Mouse (Mus musculus) myocyte (in vitro differentiated cells): ENCODE results near the gene Tbc1d14. TPM values are rescaled to one million over a fixed set of nuclear protein-coding genes. Genes with fewer than 3 reads are reported as not detected.

ENCODE experiments used
- H3K27me3 ChIP-seq: one replicate; pipeline ENCODE4 v1.6.1; 2011; ENCODE audit not compliant: control insufficient read depth, insufficient read depth, insufficient read length
- H3K36me3 ChIP-seq: one replicate; pipeline ENCODE4 v1.6.1; 2011; ENCODE audit not compliant: control insufficient read depth, insufficient read depth
- H3K4me2 ChIP-seq: one replicate; pipeline ENCODE4 v1.6.1; 2011; ENCODE audit warnings: low read depth, control low read depth
- H3K4me3 ChIP-seq: one replicate; pipeline ENCODE4 v1.5.1; 2011; ENCODE audit warnings: mild to moderate bottlenecking, control low read depth, moderate library complexity
- H3K79me2 ChIP-seq: one replicate; pipeline ENCODE4 v1.6.1; 2011; ENCODE audit not compliant: control insufficient read depth, insufficient read depth
- H3ac ChIP-seq: one replicate; pipeline ENCODE4 v1.6.1; 2011; ENCODE audit not compliant: control insufficient read depth, insufficient read length
- CEBPB ChIP-seq: IDR thresholded peaks from 2 replicates; pipeline ENCODE4 v1.6.1; 2011; ENCODE audit warnings: mild to moderate bottlenecking, moderate library complexity; ENCODE audit not compliant: poor library complexity, insufficient read depth, severe bottlenecking
- E2F4 ChIP-seq: IDR thresholded peaks from one replicate; pipeline ENCODE4 v1.6.1; 2011; ENCODE audit warnings: mild to moderate bottlenecking, control low read depth, moderate library complexity; ENCODE audit not compliant: insufficient read depth
- MAX ChIP-seq: IDR thresholded peaks from one replicate; pipeline ENCODE4 v1.6.1; 2011; ENCODE audit warnings: low read depth, mild to moderate bottlenecking, control low read depth
- MYOD1 ChIP-seq, 3 experiments: IDR thresholded peaks; one replicate each; pipeline ENCODE4 v1.6.1; 2011; ENCODE audit warnings: control low read depth in 2 of 3, low read depth in 2 of 3, mild to moderate bottlenecking in 2 of 3, moderate library complexity in 1 of 3; ENCODE audit not compliant: insufficient read length in 2 of 3, control insufficient read depth in 1 of 3
- MYOG ChIP-seq, 3 experiments: IDR thresholded peaks; one replicate each; pipeline ENCODE4 v1.6.1; 2011; ENCODE audit warnings: control low read depth in 2 of 3, low read depth in 2 of 3, mild to moderate bottlenecking in 2 of 3; ENCODE audit not compliant: insufficient read length in 2 of 3, control insufficient read depth in 1 of 3, insufficient read depth in 1 of 3
- POLR2A ChIP-seq: IDR thresholded peaks from one replicate; pipeline ENCODE4 v1.6.1; 2011; ENCODE audit warnings: low read depth, mild to moderate bottlenecking, control low read depth, moderate library complexity; ENCODE audit not compliant: insufficient read length
- POLR2AphosphoS2 ChIP-seq: IDR thresholded peaks from one replicate; pipeline ENCODE4 v1.6.1; 2011; ENCODE audit warnings: low read depth, control low read depth; ENCODE audit not compliant: insufficient read length
- REST ChIP-seq: IDR thresholded peaks from one replicate; pipeline ENCODE4 v1.6.1; 2011; ENCODE audit warnings: mild to moderate bottlenecking, control low read depth, moderate library complexity; ENCODE audit not compliant: insufficient read depth, insufficient read length
- SRF ChIP-seq: IDR thresholded peaks from one replicate; pipeline ENCODE4 v1.6.1; 2011; ENCODE audit warnings: low read depth; ENCODE audit not compliant: control insufficient read depth, insufficient read length
- TCF12 ChIP-seq: IDR thresholded peaks from one replicate; pipeline ENCODE4 v1.6.1; 2011; ENCODE audit warnings: mild to moderate bottlenecking, control low read depth; ENCODE audit not compliant: poor library complexity, insufficient read depth, severe bottlenecking
- TCF3 ChIP-seq: IDR thresholded peaks from one replicate; pipeline ENCODE4 v1.6.1; 2011; ENCODE audit warnings: low read depth, control low read depth; ENCODE audit not compliant: insufficient read length
- USF1 ChIP-seq: IDR thresholded peaks from one replicate; pipeline ENCODE4 v1.6.1; 2011; ENCODE audit warnings: low read depth, mild to moderate bottlenecking, control low read depth, moderate library complexity
- polyA plus RNA-seq: library from polyadenylated mRNA; unstranded; fragments of >200 nt; fragmentation: generic; extraction: Trizol; gene quantifications from one replicate; pipeline ENCODE4 v1.2.1, GENCODE M21; 2012; ENCODE audit warnings: missing spikeins

Tbc1d14 gene
- polyA plus RNA-seq, 1 experiment: 7.8 TPM

DNA sequence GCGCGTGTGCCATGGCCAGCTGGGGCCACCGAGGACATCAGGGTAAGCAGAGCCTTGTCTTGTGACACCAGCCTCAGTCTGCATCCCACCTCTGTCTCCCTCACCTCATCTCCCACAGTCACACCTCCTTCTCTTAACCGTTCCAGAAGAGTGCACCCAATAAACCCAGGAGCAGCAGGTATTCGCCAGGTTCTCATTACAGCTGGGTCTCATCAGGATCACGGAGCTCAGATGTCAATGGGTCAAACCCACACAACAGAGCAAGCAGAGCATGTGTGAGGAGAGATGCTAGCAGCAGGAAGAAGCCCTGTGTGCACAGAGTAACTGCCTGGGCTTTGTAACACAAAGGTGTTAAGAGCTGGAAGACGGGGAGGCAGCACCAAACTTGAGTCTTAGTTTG lies 13.1 kb downstream of the Tbc1d14 start:
- no peak overlapping the region for H3ac ChIP-seq
- no peaks in the 10 kb centered on the region for H3K27me3 ChIP-seq
- H3K4me3 ChIP-seq: no peak overlapping the region

GRCm38 (mm10) chr5:36578982-36579381 lies 14.1 kb downstream of the Tbc1d14 start:
- TF ChIP-seq MAX (no peak), POLR2AphosphoS2 (no peak), USF1 (no peak), CEBPB (no peak), E2F4 (no peak)
- Histone ChIP-seq H3K27me3 (no peaks in the 10 kb centered on the region), H3ac (no peak overlapping the region), H3K79me2 (peaks cover 5% of the 10 kb centered on the region), H3K4me2 (no peak overlapping the region), H3K4me3 (no peak overlapping the region), H3K36me3 (no peaks in the 10 kb centered on the region)

More for the DNA sequence above, 13.1 kb downstream of the Tbc1d14 start:
- Histone ChIP-seq H3K36me3 (no peaks in the 10 kb centered on the region), H3K4me2 (no peak overlapping the region), H3K79me2 (peaks cover 5% of the 10 kb centered on the region)
- TF ChIP-seq TCF12 (no peak), POLR2AphosphoS2 (no peak), MYOG (IDR thresholded peaks at IDR 0.05; ENCODE audit: control insufficient read depth in 1 of 3, insufficient read depth in 1 of 3, insufficient read length in 2 of 3, low read depth in 2 of 3) (no peak), CEBPB (no peak), REST (no peak), MAX (no peak), USF1 (no peak), E2F4 (no peak), MYOD1 (IDR thresholded peaks at IDR 0.05; ENCODE audit: control insufficient read depth in 1 of 3, insufficient read length in 2 of 3, low read depth in 2 of 3) (no peak), POLR2A (no peak), SRF (no peak), TCF3 (no peak)

GRCm38 (mm10) chr5:36576457-36576856 lies 16.6 kb downstream of the Tbc1d14 start:
- Histone ChIP-seq H3K79me2 (peaks cover 5% of the 10 kb centered on the region), H3ac (no peak overlapping the region), H3K36me3 (no peaks in the 10 kb centered on the region), H3K4me3 (no peak overlapping the region), H3K4me2 (no peak overlapping the region), H3K27me3 (no peaks in the 10 kb centered on the region)
- TF ChIP-seq E2F4 (no peak), POLR2AphosphoS2 (no peak), MAX (no peak), TCF3 (no peak), TCF12 (no peak)

- TF ChIP-seq MYOG (IDR thresholded peaks at IDR 0.05; ENCODE audit: control insufficient read depth in 1 of 3, insufficient read depth in 1 of 3, insufficient read length in 2 of 3, low read depth in 2 of 3) (no peak), POLR2AphosphoS2 (no peak), MAX (no peak), TCF12 (no peak), POLR2A (no peak), USF1 (no peak), SRF (no peak), REST (no peak), MYOD1 (IDR thresholded peaks at IDR 0.05; ENCODE audit: control insufficient read depth in 1 of 3, insufficient read length in 2 of 3, low read depth in 2 of 3) (no peak), CEBPB (no peak), E2F4 (no peak), TCF3 (no peak)
- no peak overlapping the region for H3K4me3 ChIP-seq
- H3K79me2 ChIP-seq: no peaks in the 10 kb centered on the region
- H3K4me2 ChIP-seq: no peak overlapping the region
- no peaks in the 10 kb centered on the region for H3K36me3 ChIP-seq
- H3ac ChIP-seq: no peak overlapping the region
- no peaks in the 10 kb centered on the region for H3K27me3 ChIP-seq
These were observed 17.3 kb downstream of the Tbc1d14 start for GRCm38 (mm10) chr5:36575745-36576144.

GRCm38 (mm10) chr5:36575227-36575626 lies 17.8 kb downstream of the Tbc1d14 start:
- Histone ChIP-seq H3K79me2 (no peaks in the 10 kb centered on the region), H3K27me3 (no peaks in the 10 kb centered on the region), H3K4me2 (no peak overlapping the region), H3ac (no peak overlapping the region), H3K4me3 (no peak overlapping the region), H3K36me3 (no peaks in the 10 kb centered on the region)
- TF ChIP-seq MYOG (IDR thresholded peaks at IDR 0.05; ENCODE audit: control insufficient read depth in 1 of 3, insufficient read depth in 1 of 3, insufficient read length in 2 of 3, low read depth in 2 of 3) (no peak), TCF3 (no peak), CEBPB (no peak), USF1 (no peak), MYOD1 (IDR thresholded peaks at IDR 0.05; ENCODE audit: control insufficient read depth in 1 of 3, insufficient read length in 2 of 3, low read depth in 2 of 3) (no peak), E2F4 (no peak), REST (no peak), POLR2AphosphoS2 (no peak), TCF12 (no peak), POLR2A (no peak), MAX (no peak), SRF (no peak)
